Mouse (Mus musculus) limb, embryonic 15.5 days (tissue): ENCODE measurements around the gene Bco2. TPM values are rescaled to one million over a fixed set of nuclear protein-coding genes. Genes with fewer than 3 reads are reported as not detected.

Experiments
- ATAC-seq: fragments of 200-750 bp; cut with Nextera tagmentation; 2 replicates; pipeline ENCODE4 v1.8.0; 2017; ENCODE audit warnings: low read depth, moderate TSS enrichment; ENCODE audit not compliant: insufficient number of reproducible peaks, low FRiP score, low TSS enrichment
- H3K27ac ChIP-seq: fragments of 300-500 bp; sonication (generic); 2 replicates; pipeline ENCODE4 v1.5.1; 2015; ENCODE audit warnings: moderate library complexity, mild to moderate bottlenecking, inconsistent platforms
- H3K27me3 ChIP-seq: fragments of 300-500 bp; sonication (generic); 2 replicates; pipeline ENCODE4 v1.6.1; 2015; ENCODE audit warnings: inconsistent platforms
- H3K36me3 ChIP-seq: fragments of 300-500 bp; sonication (generic); 2 replicates; pipeline ENCODE4 v1.6.1; 2015; ENCODE audit warnings: inconsistent platforms
- H3K4me1 ChIP-seq: fragments of 300-500 bp; sonication (generic); 2 replicates; pipeline ENCODE4 v1.6.1; 2015; ENCODE audit warnings: inconsistent platforms
- H3K4me2 ChIP-seq: fragments of 300-500 bp; sonication (generic); 2 replicates; pipeline ENCODE4 v1.6.1; 2015; ENCODE audit warnings: mild to moderate bottlenecking, inconsistent platforms
- H3K4me3 ChIP-seq: fragments of 300-500 bp; sonication (generic); 2 replicates; pipeline ENCODE4 v1.5.1; 2015; ENCODE audit warnings: mild to moderate bottlenecking, inconsistent platforms
- H3K9ac ChIP-seq: fragments of 300-500 bp; sonication (generic); 2 replicates; pipeline ENCODE4 v1.6.1; 2015; ENCODE audit warnings: inconsistent platforms
- H3K9me3 ChIP-seq: fragments of 300-500 bp; sonication (generic); 2 replicates; pipeline ENCODE4 v1.6.1; 2016; ENCODE audit warnings: inconsistent platforms
- WGBS: fragments of 180-500 bp; shearing (Covaris S2); methylation state at CpG from one replicate; pipeline ENCODE4 v1.1.7; 2015; 5-methylcytosine and 5-hydroxymethylcytosine counted together
- polyA plus RNA-seq: library from polyadenylated mRNA; unstranded; fragments of >200 nt; fragmentation: Nextera tagmentation; extraction: Ambion mirVana; gene quantifications from 2 replicates; pipeline ENCODE4 v1.2.1, GENCODE M21; 2015

Bco2 gene
- 0.19 and 0.49 TPM in 2 replicates for polyA plus RNA-seq

GRCm38 (mm10) chr9:50555094-50555446 lies at the start of gene Bco2:
TSS of gene Bco2 (minus strand) at chr9:50555181.
- Histone ChIP-seq H3K9me3 (no peaks in the 10 kb centered on the region), H3K36me3 (no peaks in the 10 kb centered on the region), H3K9ac (no peak within 1 kb of the TSS), H3K27me3 (no peaks in the 10 kb centered on the region), H3K4me1 (0 out of 2 replicates have a peak, but pooled peaks cover 2% of the 10 kb centered on the region), H3K27ac (no peak within 1 kb of the TSS), H3K4me2 (peak within 1 kb of the TSS; percentile 25; the same call in 1 of the 2 replicates), H3K4me3 (no peak within 1 kb of the TSS)
- no peak for ATAC-seq
- 38% methylated on average over 2 of the region's 2 CpGs for WGBS

DNA sequence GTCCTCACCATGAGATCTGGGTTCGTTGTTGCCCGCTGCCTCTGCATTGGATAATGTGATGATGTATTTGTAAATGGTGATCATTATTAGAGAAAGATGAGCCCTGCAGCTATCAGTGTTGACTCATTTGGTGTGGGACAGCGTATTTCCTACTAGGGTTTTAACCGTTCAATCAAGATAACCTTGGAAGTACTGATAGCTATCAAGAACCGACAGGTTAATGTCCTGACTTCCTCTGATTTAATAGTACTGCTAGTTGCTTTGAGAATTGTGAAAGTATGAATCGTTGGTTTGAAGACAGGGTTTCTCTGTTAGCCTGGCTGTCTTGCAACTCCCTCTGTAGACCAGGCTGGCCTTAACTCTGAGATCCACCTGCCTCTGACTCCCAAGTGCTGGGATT lies 49.4 kb upstream of the Bco2 start:
- ATAC-seq = no peak

GRCm38 (mm10) chr9:50603998-50604324 lies 49.0 kb upstream of the Bco2 start:
- Histone ChIP-seq H3K27me3 (no peaks in the 10 kb centered on the region), H3K27ac (peak overlapping the region; percentile 87), H3K9me3 (no peaks in the 10 kb centered on the region), H3K4me3 (peak overlapping the region; percentile 85), H3K4me2 (peak overlapping the region; percentile 67), H3K36me3 (peaks cover 42% of the 10 kb centered on the region), H3K9ac (peak overlapping the region; percentile 87), H3K4me1 (peaks cover 19% of the 10 kb centered on the region)
- peak; percentile 75; the same call in 1 of the 2 replicates for ATAC-seq
- 0% methylated on average over 24 of the region's 24 CpGs for WGBS

More for the DNA sequence above, 49.4 kb upstream of the Bco2 start:
- peaks cover 41% of the 10 kb centered on the region for H3K36me3 ChIP-seq
- WGBS = 2% methylated on average over 6 of the region's 6 CpGs
- H3K4me2 ChIP-seq = peak overlapping the region; percentile 67
- peaks cover 19% of the 10 kb centered on the region for H3K4me1 ChIP-seq
- H3K27ac ChIP-seq = peak overlapping the region; percentile 87
- H3K27me3 ChIP-seq = no peaks in the 10 kb centered on the region
- no peaks in the 10 kb centered on the region for H3K9me3 ChIP-seq
- peak overlapping the region; percentile 87 for H3K9ac ChIP-seq
- peak overlapping the region; percentile 85 for H3K4me3 ChIP-seq

GRCm38 (mm10) chr9:50603189-50603997 lies 48.4 kb upstream of the Bco2 start, which contains the start of the genes Sdhd and Timm8b:
TSS of gene Sdhd (minus strand) at chr9:50603812.
TSS of gene Timm8b (plus strand) at chr9:50603910.
- H3K4me3 ChIP-seq = peak within 1 kb of the TSS; percentile 85
- H3K9me3 ChIP-seq = no peaks in the 10 kb centered on the region
- peak; percentile 94 for ATAC-seq
- peak within 1 kb of the TSS; percentile 87 for H3K9ac ChIP-seq
- peaks cover 43% of the 10 kb centered on the region for H3K36me3 ChIP-seq
- under 1% methylated on average over 48 of the region's 48 CpGs for WGBS
- H3K4me1 ChIP-seq = peaks cover 19% of the 10 kb centered on the region
- H3K27me3 ChIP-seq = no peaks in the 10 kb centered on the region
- H3K27ac ChIP-seq = peak within 1 kb of the TSS; percentile 87
- H3K4me2 ChIP-seq = peak within 1 kb of the TSS; percentile 67

DNA sequence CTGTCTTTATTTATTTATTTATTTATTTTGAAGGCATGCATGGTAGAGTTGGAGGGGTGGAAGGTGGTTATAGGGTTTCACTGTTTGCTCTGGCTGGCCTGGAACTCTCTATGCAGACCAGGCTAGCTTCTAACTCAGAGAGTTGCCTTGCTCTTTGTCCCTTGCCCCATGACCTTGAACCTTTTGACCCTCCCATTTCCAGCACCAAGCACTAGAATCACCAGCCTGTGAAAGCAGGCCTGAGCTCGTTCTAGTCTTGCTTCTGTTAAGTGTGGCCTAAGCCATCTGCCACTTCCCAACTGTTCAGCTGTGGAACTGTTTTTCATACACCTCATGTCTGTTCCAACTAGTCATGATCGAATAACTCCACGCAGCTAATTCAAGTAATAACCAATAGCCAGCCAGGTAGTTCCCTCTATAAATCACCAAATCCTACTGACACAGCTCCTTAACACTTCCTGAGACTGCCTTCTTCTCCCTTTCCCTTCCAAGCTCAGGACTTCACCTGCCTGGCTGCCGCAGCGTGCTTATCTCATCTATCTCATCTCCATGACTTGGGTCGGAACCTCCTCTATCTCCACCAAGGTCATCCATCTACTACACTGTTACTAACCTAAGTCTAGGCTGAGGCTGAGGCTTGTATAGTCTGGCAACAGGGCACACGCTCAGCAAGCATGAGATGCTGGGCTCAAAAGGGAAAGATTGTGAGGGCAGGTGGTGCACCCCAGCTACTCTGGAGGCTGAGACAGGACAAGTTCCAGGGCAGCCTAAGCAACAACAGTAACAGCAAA lies 47.3 kb upstream of the Bco2 start:
- H3K9ac ChIP-seq = peak overlapping the region; percentile 11; the same call in 1 of the 2 replicates
- H3K36me3 ChIP-seq = peaks cover 43% of the 10 kb centered on the region
- peaks cover 19% of the 10 kb centered on the region for H3K4me1 ChIP-seq
- H3K4me2 ChIP-seq = peak overlapping the region; percentile 67
- WGBS = 84% methylated on average over 7 of the region's 7 CpGs
- H3K27me3 ChIP-seq = no peaks in the 10 kb centered on the region
- ATAC-seq = no peak
- H3K27ac ChIP-seq = no peak overlapping the region
- peak overlapping the region; percentile 85 for H3K4me3 ChIP-seq
- no peaks in the 10 kb centered on the region for H3K9me3 ChIP-seq

- Histone ChIP-seq H3K27me3 (no peaks in the 10 kb centered on the region), H3K9me3 (no peaks in the 10 kb centered on the region), H3K4me1 (peaks cover 19% of the 10 kb centered on the region), H3K4me3 (no peak overlapping the region), H3K9ac (no peak overlapping the region), H3K27ac (no peak overlapping the region), H3K36me3 (peaks cover 46% of the 10 kb centered on the region), H3K4me2 (no peak overlapping the region)
- 92% methylated on average over 6 of the region's 6 CpGs for WGBS
- ATAC-seq = no peak
These were observed 46.6 kb upstream of the Bco2 start for GRCm38 (mm10) chr9:50601536-50601935.

GRCm38 (mm10) chr9:50596973-50597372 lies 42.0 kb upstream of the Bco2 start:
- no peak for ATAC-seq
- H3K27me3 ChIP-seq = no peaks in the 10 kb centered on the region
- H3K36me3 ChIP-seq = peaks cover 56% of the 10 kb centered on the region
- no peaks in the 10 kb centered on the region for H3K9me3 ChIP-seq
- H3K4me2 ChIP-seq = no peak overlapping the region
- H3K9ac ChIP-seq = no peak overlapping the region
- no peak overlapping the region for H3K4me3 ChIP-seq
- H3K4me1 ChIP-seq = peaks cover 1% of the 10 kb centered on the region
- WGBS = 97% methylated on average over 8 of the region's 8 CpGs
- H3K27ac ChIP-seq = no peak overlapping the region

GRCm38 (mm10) chr9:50594794-50595417 lies 39.9 kb upstream of the Bco2 start:
- Histone ChIP-seq H3K27ac (no peak overlapping the region), H3K27me3 (no peaks in the 10 kb centered on the region), H3K4me3 (no peak overlapping the region), H3K36me3 (peaks cover 48% of the 10 kb centered on the region), H3K9ac (no peak overlapping the region), H3K4me1 (no peaks in the 10 kb centered on the region), H3K9me3 (no peaks in the 10 kb centered on the region), H3K4me2 (no peak overlapping the region)
- ATAC-seq = no peak
- 77% methylated on average over 12 of the region's 12 CpGs for WGBS

DNA sequence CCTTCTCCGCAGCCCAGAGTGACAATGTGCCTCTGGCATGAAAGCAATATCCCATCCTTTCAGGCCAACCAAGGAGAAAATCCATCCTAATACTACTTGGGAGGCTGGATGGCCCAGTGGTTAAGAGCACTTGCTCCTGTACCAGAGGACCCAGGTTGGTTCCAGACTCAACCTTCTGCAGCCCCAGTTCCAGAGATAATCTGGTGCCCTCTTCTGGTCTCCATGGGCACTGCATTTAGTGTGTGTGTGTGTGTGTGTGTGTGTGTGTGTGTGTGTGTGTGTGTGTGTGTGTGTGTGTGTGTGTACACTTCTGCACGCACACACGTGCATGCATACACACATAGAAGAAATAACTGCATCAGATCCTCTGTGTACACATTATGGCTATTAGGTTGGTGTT lies 38.6 kb upstream of the Bco2 start:
- no peaks in the 10 kb centered on the region for H3K27me3 ChIP-seq
- ATAC-seq = no peak
- H3K27ac ChIP-seq = no peak overlapping the region
- no peak overlapping the region for H3K9ac ChIP-seq
- H3K4me2 ChIP-seq = no peak overlapping the region
- WGBS = 100% methylated on average over 3 of the region's 3 CpGs
- no peaks in the 10 kb centered on the region for H3K4me1 ChIP-seq
- H3K9me3 ChIP-seq = no peaks in the 10 kb centered on the region
- peaks cover 36% of the 10 kb centered on the region for H3K36me3 ChIP-seq
- no peak overlapping the region for H3K4me3 ChIP-seq

GRCm38 (mm10) chr9:50592955-50593354 lies 38.0 kb upstream of the Bco2 start:
- no peak overlapping the region for H3K27ac ChIP-seq
- H3K4me1 ChIP-seq = no peaks in the 10 kb centered on the region
- no peak overlapping the region for H3K9ac ChIP-seq
- ATAC-seq = no peak
- no peak overlapping the region for H3K4me2 ChIP-seq
- no peaks in the 10 kb centered on the region for H3K27me3 ChIP-seq
- H3K36me3 ChIP-seq = peaks cover 30% of the 10 kb centered on the region
- H3K4me3 ChIP-seq = no peak overlapping the region
- no peaks in the 10 kb centered on the region for H3K9me3 ChIP-seq
- 86% methylated on average over 9 of the region's 9 CpGs for WGBS

DNA sequence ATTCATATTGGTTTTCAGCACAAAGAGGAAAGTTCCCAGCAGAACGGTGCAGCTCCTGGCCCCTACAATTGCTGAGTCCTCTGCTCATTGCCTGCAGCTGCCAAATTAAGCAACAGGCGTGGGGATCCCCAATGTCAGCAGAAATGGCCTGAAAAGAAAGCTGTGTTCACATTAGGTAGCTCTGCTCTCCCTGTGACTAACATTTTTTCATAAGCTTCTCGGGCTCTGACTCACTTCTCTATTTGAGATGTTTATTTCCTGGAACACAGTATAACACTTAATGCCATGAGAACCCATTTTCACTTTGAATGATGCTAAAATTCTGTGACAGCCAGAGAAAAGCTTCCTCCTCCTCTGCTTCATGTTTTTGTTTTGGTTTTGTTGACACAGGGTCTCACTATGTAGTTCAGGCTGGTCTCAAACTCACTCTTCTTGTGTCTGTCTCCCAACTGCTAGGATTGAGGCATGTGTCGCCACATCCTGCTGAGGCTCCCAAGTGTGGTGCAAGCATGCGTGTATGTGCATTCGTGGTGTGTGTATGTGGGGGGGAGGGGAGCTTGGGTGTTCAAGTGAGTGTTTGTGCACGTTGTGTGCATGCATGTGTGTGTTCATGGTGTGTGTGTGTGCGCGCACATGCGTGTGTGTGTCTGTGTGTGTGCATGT lies 36.0 kb upstream of the Bco2 start:
- Histone ChIP-seq H3K9me3 (no peaks in the 10 kb centered on the region), H3K27ac (no peak overlapping the region), H3K36me3 (peaks cover 13% of the 10 kb centered on the region), H3K4me3 (no peak overlapping the region), H3K4me2 (no peak overlapping the region), H3K27me3 (no peaks in the 10 kb centered on the region), H3K4me1 (no peaks in the 10 kb centered on the region), H3K9ac (no peak overlapping the region)
- ATAC-seq = no peak
- WGBS = 69% methylated on average over 10 of the region's 10 CpGs
